Mouse (Mus musculus): Measurements from ENCODE around the gene Sh3tc1. TPM values are rescaled to one million over a fixed set of nuclear protein-coding genes. Genes with fewer than 3 reads are reported as not detected.

Gene Sh3tc1
- polyA plus RNA-seq, 1 experiment from 2014 or later, result 7.3 TPM

- no peaks in the 10 kb centered on the region for H3K27me3 ChIP-seq
- WGBS, result 87% methylated on average over 13 of the region's 13 CpGs
- H3K4me2 ChIP-seq, result no peak overlapping the region
- no peak overlapping the region for H3K4me3 ChIP-seq
- H3K36me3 ChIP-seq, result no peaks in the 10 kb centered on the region
- peaks cover under 1% of the 10 kb centered on the region; the same call in 1 of the 2 replicates for H3K4me1 ChIP-seq
- H3K27ac ChIP-seq, result no peak overlapping the region
- no peak for ATAC-seq (ENCODE audit: insufficient number of reproducible peaks, low FRiP score, low TSS enrichment, low read depth)
- no peak overlapping the region for H3K9ac ChIP-seq
- no peaks in the 10 kb centered on the region for H3K9me3 ChIP-seq
Measured at GRCm38 (mm10) chr5:35652872-35653271, 86.9 kb downstream of the Sh3tc1 start.

DNA sequence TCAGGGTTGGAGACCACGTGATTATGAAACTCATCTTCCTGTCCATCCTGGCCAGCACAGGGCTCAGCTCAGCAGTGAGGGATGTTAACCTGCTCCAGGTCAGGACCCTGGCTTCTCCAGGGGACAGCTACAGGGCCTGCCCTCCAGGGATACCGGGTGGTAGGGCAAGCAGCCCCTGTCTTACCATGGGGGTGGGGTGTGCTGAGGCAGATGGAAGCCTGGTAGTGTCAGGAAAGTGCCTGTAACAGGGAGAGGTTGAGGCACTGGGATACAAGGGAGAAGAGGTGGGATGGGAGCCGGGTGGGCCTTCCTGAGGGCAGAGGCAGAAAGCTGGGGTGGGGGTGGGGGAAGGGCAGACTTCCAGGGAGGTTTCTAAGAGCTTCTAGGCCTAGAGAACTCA is 87.5 kb downstream of the Sh3tc1 start:
- Histone ChIP-seq H3K27ac (no peak overlapping the region), H3K4me1 (peaks cover 5% of the 10 kb centered on the region; the same call in 1 of the 2 replicates), H3K4me3 (no peak overlapping the region), H3K9me3 (no peaks in the 10 kb centered on the region), H3K36me3 (no peaks in the 10 kb centered on the region), H3K4me2 (no peak overlapping the region), H3K27me3 (no peaks in the 10 kb centered on the region), H3K9ac (no peak overlapping the region)
- ATAC-seq (ENCODE audit: insufficient number of reproducible peaks, low FRiP score, low TSS enrichment, low read depth), result no peak
- 92% methylated on average over 3 of the region's 3 CpGs for WGBS

DNA sequence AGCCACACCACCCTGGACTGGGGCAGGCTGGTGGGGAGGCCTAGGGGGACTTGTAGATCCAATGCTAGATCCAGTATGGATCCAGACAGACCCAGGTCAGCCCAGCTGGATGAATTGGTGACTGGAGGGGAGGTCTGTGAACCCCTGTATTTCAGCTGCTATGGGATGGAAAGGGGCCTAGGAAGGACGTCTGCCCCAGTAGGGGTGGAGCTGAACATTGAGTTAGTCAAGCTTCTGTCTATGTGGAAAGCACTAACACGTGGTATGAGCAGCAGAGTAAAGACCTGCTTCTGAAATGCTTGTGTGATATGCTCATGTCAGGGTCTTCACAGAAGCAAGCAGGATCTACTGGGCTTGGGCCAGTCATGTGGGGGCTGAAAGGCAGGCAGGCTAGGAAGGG is 91.6 kb downstream of the Sh3tc1 start:
- peaks cover 9% of the 10 kb centered on the region; the same call in 1 of the 2 replicates for H3K4me1 ChIP-seq
- no peak overlapping the region for H3K4me3 ChIP-seq
- H3K9ac ChIP-seq, result no peak overlapping the region
- no peaks in the 10 kb centered on the region for H3K36me3 ChIP-seq
- H3K27me3 ChIP-seq, result no peaks in the 10 kb centered on the region
- no peak overlapping the region for H3K4me2 ChIP-seq
- no peaks in the 10 kb centered on the region for H3K9me3 ChIP-seq
- H3K27ac ChIP-seq, result no peak overlapping the region
- 62% methylated on average over 2 of the region's 2 CpGs for WGBS
- no peak for ATAC-seq (ENCODE audit: insufficient number of reproducible peaks, low FRiP score, low TSS enrichment, low read depth)

GRCm38 (mm10) chr5:35647562-35647961 is 92.2 kb downstream of the Sh3tc1 start:
- WGBS, result 68% methylated on average over 4 of the region's 4 CpGs
- Histone ChIP-seq H3K4me1 (peaks cover 14% of the 10 kb centered on the region; the same call in 1 of the 2 replicates), H3K4me3 (no peak overlapping the region), H3K9me3 (no peaks in the 10 kb centered on the region), H3K9ac (no peak overlapping the region), H3K4me2 (no peak overlapping the region), H3K27me3 (no peaks in the 10 kb centered on the region), H3K27ac (no peak overlapping the region), H3K36me3 (no peaks in the 10 kb centered on the region)
- no peak for ATAC-seq (ENCODE audit: insufficient number of reproducible peaks, low FRiP score, low TSS enrichment, low read depth)

Other genes with a start within 250 kb of the Sh3tc1 start
- 12.1 and 16.4 TPM in 2 replicates for gene Cpz, start 214.3 kb downstream of the Sh3tc1 start, polyA plus RNA-seq (2015; fragmentation: Nextera tagmentation; extraction: Ambion mirVana)
- 9.0 and 9.1 TPM in 2 replicates for gene Trmt44, start 164.9 kb downstream of the Sh3tc1 start, polyA plus RNA-seq (2015; fragmentation: Nextera tagmentation; extraction: Ambion mirVana)
- gene Acox3, start 156.9 kb downstream of the Sh3tc1 start, polyA plus RNA-seq (2015; fragmentation: Nextera tagmentation; extraction: Ambion mirVana), result 11.6 and 12.4 TPM in 2 replicates
- gene Htra3, start 60.2 kb downstream of the Sh3tc1 start, polyA plus RNA-seq (2015; fragmentation: Nextera tagmentation; extraction: Ambion mirVana), result 72.3 and 92.9 TPM in 2 replicates
- gene Ablim2, start 17.9 kb upstream of the Sh3tc1 start, polyA plus RNA-seq (2015; fragmentation: Nextera tagmentation; extraction: Ambion mirVana), result 2.7 and 5.7 TPM in 2 replicates
- gene Afap1, start 153.3 kb upstream of the Sh3tc1 start, polyA plus RNA-seq (2015; fragmentation: Nextera tagmentation; extraction: Ambion mirVana), result 21.6 and 23.2 TPM in 2 replicates